Mouse (Mus musculus): Measurements from ENCODE around the gene Ly6g5b. TPM values are rescaled to one million over a fixed set of nuclear protein-coding genes. Genes with fewer than 3 reads are reported as not detected.
A peak's percentile ranks its signal among the peaks of the same experiment; 100 is the strongest.

Ly6g5b gene
- total RNA-seq, 4 experiments from 2014 or later = 0.32 to 1.00 (median 0.46) TPM

- DNase-seq (ENCODE audit: low spot score in 2 of 2) = no peak
Measured at GRCm38 (mm10) chr17:35106522-35106921, 8.7 kb downstream of the Ly6g5b start.

DNA sequence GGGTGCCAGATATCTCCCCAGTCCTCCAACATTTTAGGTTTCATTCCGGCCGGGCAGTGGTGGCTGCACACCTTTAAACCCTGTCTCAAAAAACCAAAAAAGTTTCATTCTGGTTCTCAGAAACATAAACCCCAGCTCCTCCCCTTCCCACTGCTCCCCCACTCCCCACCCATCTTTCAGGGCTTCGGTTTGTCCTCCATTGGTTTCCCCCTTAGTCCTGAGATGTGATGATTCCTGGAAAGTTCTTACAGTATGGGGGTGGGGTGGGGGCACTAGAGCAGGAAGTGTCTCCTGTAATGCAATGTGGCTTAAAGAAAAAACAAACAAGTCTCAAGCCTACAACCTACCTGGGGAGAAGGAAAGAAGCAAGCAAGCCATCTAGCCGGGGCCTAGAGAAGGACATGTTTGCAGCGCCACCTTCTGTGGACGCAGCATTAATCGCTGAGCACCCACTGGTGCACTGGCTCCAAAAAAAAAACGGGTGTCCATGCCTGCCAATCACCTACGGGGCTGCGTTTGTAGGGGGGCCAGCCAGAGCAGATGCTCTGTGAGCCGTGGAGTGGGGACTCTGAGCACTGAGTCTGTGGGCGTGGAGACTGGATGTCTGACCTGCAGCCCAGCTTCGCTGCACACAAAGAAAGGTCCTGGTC, 9.4 kb downstream of the Ly6g5b start:
- DNase-seq (ENCODE audit: low spot score in 2 of 2) = no peak

DNA sequence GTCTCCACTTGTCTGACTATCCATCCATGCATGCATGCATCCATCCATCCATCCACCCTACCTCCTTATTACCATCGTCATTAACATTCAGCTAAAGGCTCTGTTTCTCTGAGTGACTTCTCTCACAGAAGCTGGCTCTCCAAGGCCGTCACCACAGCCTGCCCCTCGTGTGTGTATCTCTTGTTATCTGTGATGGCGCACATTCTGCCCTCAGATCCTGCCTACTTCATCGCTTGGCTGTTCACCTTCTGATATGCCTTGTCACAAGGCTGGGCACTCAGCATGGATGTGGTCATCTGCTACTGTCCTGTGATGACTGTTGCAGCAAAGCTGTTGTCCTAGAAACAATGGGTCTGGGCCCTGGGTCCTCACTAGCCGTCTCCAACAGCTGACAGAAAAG, 10.5 kb downstream of the Ly6g5b start:
- DNase-seq (ENCODE audit: low spot score in 2 of 2) = no peak

DNA sequence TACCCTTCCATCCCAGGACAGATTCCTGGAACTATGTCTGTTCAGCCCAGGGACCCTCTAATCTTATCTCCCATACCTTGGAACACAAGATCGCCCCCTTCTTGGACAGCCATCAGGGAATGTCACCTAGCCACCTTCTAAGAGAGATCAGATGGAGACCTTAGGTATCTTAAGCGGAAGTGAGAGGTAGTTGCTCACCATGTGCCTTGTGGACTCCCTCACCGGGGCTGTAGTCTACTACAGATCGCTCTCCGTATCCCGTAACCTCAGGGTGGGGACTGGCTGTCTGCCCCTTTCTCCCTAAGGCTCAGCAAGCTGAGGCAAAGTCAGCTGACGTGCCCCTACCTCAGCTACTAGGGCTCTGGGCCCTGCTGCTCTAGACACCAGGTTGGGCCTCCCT, 11.1 kb downstream of the Ly6g5b start:
- no peak for DNase-seq (ENCODE audit: low spot score in 2 of 2)

- no peak for DNase-seq (ENCODE audit: low spot score in 2 of 2)
Measured at GRCm38 (mm10) chr17:35103221-35103690, 12.0 kb downstream of the Ly6g5b start.

DNA sequence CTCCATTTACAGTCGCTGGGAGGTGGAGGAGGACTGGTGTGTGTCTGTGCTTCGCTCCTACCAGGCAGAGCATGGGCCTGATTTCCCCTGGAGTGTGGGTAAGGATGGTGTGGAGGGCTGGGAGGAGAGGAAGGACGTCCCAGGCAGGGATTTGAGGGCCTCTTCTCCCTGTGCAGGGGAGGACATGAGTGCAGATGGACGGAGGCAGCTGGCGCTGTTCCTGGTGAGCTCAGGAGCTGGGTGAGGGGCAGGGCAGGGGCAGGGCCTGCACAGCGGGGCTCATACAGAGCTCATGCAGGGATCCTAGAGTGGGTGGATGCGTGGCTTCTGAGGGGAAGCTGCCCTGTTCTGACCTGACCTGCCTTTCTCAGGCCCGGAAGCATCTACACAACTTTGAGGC, 12.9 kb downstream of the Ly6g5b start:
- no peak for DNase-seq (ENCODE audit: low spot score in 2 of 2)

GRCm38 (mm10) chr17:35101161-35101560, 14.1 kb downstream of the Ly6g5b start:
- no peak for DNase-seq (ENCODE audit: low spot score in 2 of 2)

DNA sequence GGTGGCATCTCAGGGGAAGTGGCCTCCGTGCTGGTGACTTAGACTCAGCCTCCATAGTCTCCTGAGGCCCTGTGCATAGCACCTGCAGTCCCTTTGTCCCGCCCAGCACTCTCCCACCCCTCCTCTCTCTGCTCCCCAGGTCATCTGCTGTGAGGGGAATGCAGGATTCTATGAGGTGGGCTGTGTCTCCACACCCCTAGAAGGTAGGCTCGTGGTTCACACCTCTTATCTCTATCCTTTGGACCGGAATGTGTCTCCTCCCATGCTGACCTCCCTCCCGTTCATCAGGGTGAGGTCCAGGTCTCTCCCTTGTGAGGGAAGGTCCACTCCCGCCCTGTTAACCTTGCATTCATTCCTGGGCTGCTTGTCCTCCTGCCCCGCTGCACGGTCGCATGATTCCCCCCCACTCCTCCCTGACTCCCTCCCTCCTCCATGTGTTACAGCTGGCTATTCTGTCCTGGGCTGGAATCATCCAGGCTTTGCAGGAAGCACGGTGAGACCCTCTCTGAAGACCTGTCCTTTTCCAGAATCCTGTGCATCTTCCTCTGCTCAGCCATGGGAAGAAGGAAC, 14.9 kb downstream of the Ly6g5b start:
- DNase-seq (ENCODE audit: low spot score in 2 of 2) = no peak

- DNase-seq (ENCODE audit: low spot score in 2 of 2) = peak in 1 of 2 experiments; percentile 76
Measured at GRCm38 (mm10) chr17:35097164-35097655, 18.0 kb downstream of the Ly6g5b start.

GRCm38 (mm10) chr17:35096597-35096996, 18.6 kb downstream of the Ly6g5b start:
- DNase-seq (ENCODE audit: low spot score in 2 of 2) = no peak

GRCm38 (mm10) chr17:35094475-35095365, 20.5 kb downstream of the Ly6g5b start:
- DNase-seq (ENCODE audit: low spot score in 2 of 2) = no peak

GRCm38 (mm10) chr17:35092403-35093198, 22.6 kb downstream of the Ly6g5b start:
- DNase-seq (ENCODE audit: low spot score in 2 of 2) = no peak

- no peak for DNase-seq (ENCODE audit: low spot score in 2 of 2)
Measured at GRCm38 (mm10) chr17:35090166-35090932, 24.9 kb downstream of the Ly6g5b start.

- peak; percentile 93 for DNase-seq (ENCODE audit: low spot score in 2 of 2)
Measured at GRCm38 (mm10) chr17:35088825-35089644, 26.2 kb downstream of the Ly6g5b start, which contains the start of gene Abhd16a. TSS of gene Abhd16a (plus strand) at chr17:35089263.

- no peak for DNase-seq (ENCODE audit: low spot score in 2 of 2)
Measured at GRCm38 (mm10) chr17:35088151-35088550, 27.1 kb downstream of the Ly6g5b start.

GRCm38 (mm10) chr17:35085208-35085865, 29.9 kb downstream of the Ly6g5b start, which contains the start of gene Ly6g6f:
TSS of gene Ly6g6f (minus strand) at chr17:35085610.
- no peak for DNase-seq (ENCODE audit: low spot score in 2 of 2)

GRCm38 (mm10) chr17:35083929-35084497, 31.2 kb downstream of the Ly6g5b start:
- DNase-seq (ENCODE audit: low spot score in 2 of 2) = no peak

- DNase-seq (ENCODE audit: low spot score in 2 of 2) = no peak
Measured at GRCm38 (mm10) chr17:35082841-35083576, 32.2 kb downstream of the Ly6g5b start.
